ENCODE assay signal across 28 mouse cellular contexts in genomic region chr9:28160953-28161352, GRCm38 (mm10).
"Had no signal": no experiment of that assay in that cellular context is flagged by ENCODE, and none has a peak within 500 bp of the region (broad histone marks: within the 10 kb centered on the region; RNA-seq: fewer than 3 reads in every experiment).

No protein-coding gene starts in this region.

- H3K9me3 ChIP-seq: embryonic facial prominence, embryonic 10.5 days; embryonic facial prominence, embryonic 12.5 days; embryonic facial prominence, embryonic 13.5 days; embryonic facial prominence, embryonic 15.5 days; forebrain, embryonic 10.5 days; forebrain, embryonic 12.5 days; forebrain, embryonic 13.5 days; forebrain, embryonic 15.5 days; heart, embryonic 10.5 days had no signal

- ATAC-seq: forebrain, embryonic 13.5 days; forebrain, embryonic 14.5 days; forebrain, embryonic 15.5 days; forebrain, embryonic 16.5 days; forebrain, postnatal 0 days had no signal

- DNase-seq: cerebellum, adult 8-10 months; cerebellum, adult 9-10 months; cerebellum, adult 9-11 months; cerebellum, postnatal 10 days; cerebellum, postnatal 14 days; cerebellum, postnatal 25 days; cerebellum, postnatal 36 days; embryo, embryonic 11 days; forebrain, postnatal 0 days; gastrocnemius, adult 2 months; gastrocnemius, postnatal 10 days; gastrocnemius, postnatal 14 days; gastrocnemius, postnatal 25 days; gastrocnemius, postnatal 36 days; heart, adult 18-20 months; heart, adult 2 months had no signal

- H3K36me3 ChIP-seq: embryonic facial prominence, embryonic 10.5 days; embryonic facial prominence, embryonic 12.5 days; embryonic facial prominence, embryonic 13.5 days; embryonic facial prominence, embryonic 15.5 days; forebrain, embryonic 10.5 days; forebrain, embryonic 12.5 days; forebrain, embryonic 15.5 days; heart, embryonic 10.5 days had no signal

- H3K4me1 ChIP-seq: embryonic facial prominence, embryonic 10.5 days; embryonic facial prominence, embryonic 12.5 days; embryonic facial prominence, embryonic 13.5 days; embryonic facial prominence, embryonic 15.5 days; forebrain, embryonic 15.5 days; heart, embryonic 10.5 days had no signal

- H3K9ac ChIP-seq: embryonic facial prominence, embryonic 12.5 days; embryonic facial prominence, embryonic 13.5 days; embryonic facial prominence, embryonic 15.5 days; forebrain, embryonic 12.5 days; forebrain, embryonic 13.5 days; forebrain, embryonic 15.5 days; forebrain, postnatal 0 days had no signal

- H3K27ac ChIP-seq: embryonic facial prominence, embryonic 10.5 days; embryonic facial prominence, embryonic 12.5 days; embryonic facial prominence, embryonic 13.5 days; embryonic facial prominence, embryonic 15.5 days; forebrain, embryonic 10.5 days; forebrain, embryonic 12.5 days; forebrain, embryonic 13.5 days; forebrain, embryonic 15.5 days; gastrocnemius, adult 2 months; heart, adult 2 months; heart, embryonic 10.5 days had no signal

- H3K27me3 ChIP-seq: embryonic facial prominence, embryonic 12.5 days; embryonic facial prominence, embryonic 13.5 days; embryonic facial prominence, embryonic 15.5 days; forebrain, embryonic 12.5 days; forebrain, embryonic 13.5 days; forebrain, embryonic 15.5 days had no signal

- H3K4me3 ChIP-seq: embryonic facial prominence, embryonic 10.5 days; embryonic facial prominence, embryonic 12.5 days; embryonic facial prominence, embryonic 13.5 days; embryonic facial prominence, embryonic 15.5 days; erythroblast, embryonic 14.5 days; forebrain, embryonic 10.5 days; forebrain, embryonic 12.5 days; forebrain, embryonic 13.5 days; forebrain, embryonic 15.5 days; gastrocnemius, adult 2 months; heart, adult 2 months; heart, embryonic 10.5 days had no signal

- H3K4me2 ChIP-seq: embryonic facial prominence, embryonic 12.5 days; embryonic facial prominence, embryonic 13.5 days; embryonic facial prominence, embryonic 15.5 days; forebrain, embryonic 12.5 days; forebrain, embryonic 13.5 days; forebrain, embryonic 15.5 days had no signal
